Mouse (Mus musculus) ES-Bruce4 (cell line): ENCODE results near the gene Rps23.
"Not testable (repeated sequence)": the region's sequence is repeated elsewhere in the genome, so short reads cannot be mapped to it uniquely, and the experiment has no call there.

Source experiments
- CTCF ChIP-seq: IDR thresholded peaks from one replicate; pipeline ENCODE4 v1.8.1; 2011; ENCODE audit warnings: low read depth, low read length
- EP300 ChIP-seq: IDR thresholded peaks from 2 replicates; pipeline ENCODE4 v1.6.1; 2011; ENCODE audit warnings: low read depth, low read length; ENCODE audit not compliant: insufficient read depth
- POLR2A ChIP-seq: IDR thresholded peaks from one replicate; pipeline ENCODE4 v1.8.1; 2011; ENCODE audit warnings: low read length; ENCODE audit not compliant: insufficient read depth

- not testable (repeated sequence) for TF ChIP-seq CTCF, POLR2A, EP300
These were observed 859 bp downstream of the Rps23 start for GRCm38 (mm10) chr13:90923617-90924016.
